Mouse (Mus musculus) embryonic facial prominence, embryonic 11.5 days (tissue): ENCODE measurements around the gene Siah1a. TPM values are rescaled to one million over a fixed set of nuclear protein-coding genes. Genes with fewer than 3 reads are reported as not detected.
A peak's percentile ranks its signal among the peaks of the same experiment; 100 is the strongest.

Source experiments
- ATAC-seq: fragments of 200-750 bp; cut with Nextera tagmentation; replicated peaks from 2 replicates; pipeline ENCODE4 v1.8.0; 2017; ENCODE audit warnings: low read depth; ENCODE audit not compliant: insufficient number of reproducible peaks, low FRiP score, low TSS enrichment
- DNase-seq: peaks from one replicate; pipeline ENCODE4 v3.0.0-alpha.2; 2015; ENCODE audit warnings: low spot score
- H3K27ac ChIP-seq: fragments of 300-500 bp; sonication (generic); replicated peaks from 2 replicates; pipeline ENCODE4 v1.5.1; 2014; ENCODE audit warnings: mild to moderate bottlenecking, low read depth, low read length, control low read depth
- H3K27me3 ChIP-seq: fragments of 300-500 bp; sonication (generic); 2 replicates; pipeline ENCODE4 v1.6.1; 2014; ENCODE audit warnings: mild to moderate bottlenecking, low read length, moderate library complexity, mixed read lengths; ENCODE audit not compliant: control insufficient read depth, insufficient read depth
- H3K36me3 ChIP-seq: fragments of 300-500 bp; sonication (generic); replicated peaks from 2 replicates; pipeline ENCODE4 v1.6.1; 2014; ENCODE audit warnings: low read depth, mild to moderate bottlenecking, low read length, moderate library complexity, mixed read lengths; ENCODE audit not compliant: control insufficient read depth, insufficient read depth
- H3K4me1 ChIP-seq: fragments of 300-500 bp; sonication (generic); 2 replicates; pipeline ENCODE4 v1.6.1; 2014; ENCODE audit warnings: low read length, mixed read lengths; ENCODE audit not compliant: control insufficient read depth, insufficient read depth
- H3K4me2 ChIP-seq: fragments of 300-500 bp; sonication (generic); 2 replicates; pipeline ENCODE4 v1.6.1; 2014; ENCODE audit warnings: low read depth, mild to moderate bottlenecking, control low read depth, low read length, moderate library complexity
- H3K4me3 ChIP-seq: fragments of 300-500 bp; sonication (generic); 2 replicates; pipeline ENCODE4 v1.5.1; 2014; ENCODE audit warnings: low read depth, low read length, control low read depth
- H3K9ac ChIP-seq: fragments of 300-500 bp; sonication (generic); replicated peaks from 2 replicates; pipeline ENCODE4 v1.6.1; 2014; ENCODE audit warnings: mild to moderate bottlenecking, control low read depth, low read length
- H3K9me3 ChIP-seq: fragments of 300-500 bp; sonication (generic); replicated peaks from 2 replicates; pipeline ENCODE4 v1.6.1; 2016; ENCODE audit warnings: mild to moderate bottlenecking, low read length, inconsistent platforms, mixed read lengths; ENCODE audit not compliant: control insufficient read depth
- WGBS: fragments of 180-500 bp; shearing (Covaris S2); extraction: QIAGEN DNeasy Blood & Tissue Kit; methylation state at CpG from one replicate; pipeline ENCODE4 v1.1.7; 2014; 5-methylcytosine and 5-hydroxymethylcytosine counted together
- polyA plus RNA-seq: library from polyadenylated mRNA; unstranded; fragments of >200 nt; fragmentation: Nextera tagmentation; extraction: Ambion mirVana; gene quantifications from 2 replicates; pipeline ENCODE4 v1.2.1, GENCODE M21; 2014

Gene Siah1a
- 74.9 and 84.7 TPM in 2 replicates for polyA plus RNA-seq

DNA sequence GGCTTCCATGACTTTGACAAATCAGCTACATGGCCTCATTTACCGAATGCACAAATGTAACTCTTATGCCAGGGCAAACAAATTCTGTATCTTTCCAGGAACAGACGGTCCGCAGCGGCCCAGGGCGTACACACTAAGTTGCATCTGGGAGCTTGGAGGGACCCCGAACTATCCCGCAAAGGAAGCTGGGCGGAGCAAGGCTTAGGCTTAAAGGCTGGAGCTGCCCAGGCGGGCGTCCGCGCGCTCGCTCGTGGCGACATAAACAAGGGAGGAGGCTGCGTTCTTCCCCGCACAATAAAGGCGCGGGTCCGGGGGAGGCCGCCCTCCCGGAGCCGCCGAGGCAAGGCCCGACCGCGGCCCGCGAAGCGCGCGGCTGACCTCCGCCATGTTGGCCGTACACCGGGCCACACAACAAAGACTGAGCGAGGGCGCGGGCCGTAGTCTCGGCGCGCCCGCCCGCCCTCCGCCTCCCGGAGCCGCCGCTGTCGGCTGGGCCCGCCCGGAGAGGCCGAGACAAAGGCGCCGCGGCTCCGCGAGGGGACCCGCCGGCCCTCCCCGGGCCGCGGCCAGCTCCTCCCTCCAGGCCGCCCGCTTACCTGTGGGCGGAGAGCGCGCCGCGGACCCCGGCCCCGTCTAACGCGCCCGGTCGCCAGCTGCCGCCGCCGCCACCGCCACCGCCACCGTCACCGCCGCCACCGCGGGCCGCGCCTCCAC is at the start of gene Siah1a, which contains the start of gene Gm10638:
TSS of gene Siah1a (minus strand) at position 714 of the 714 bp plus-strand sequence.
TSS of gene Gm10638 (plus strand) at position 479 of the 714 bp plus-strand sequence.
- H3K4me1 ChIP-seq = no peaks in the 10 kb centered on the region
- H3K9me3 ChIP-seq = no peaks in the 10 kb centered on the region
- H3K4me2 ChIP-seq = peak within 1 kb of the TSS; percentile 81
- no peaks in the 10 kb centered on the region for H3K36me3 ChIP-seq
- peak; percentile 84 for ATAC-seq
- peak within 1 kb of the TSS; percentile 94 for H3K27ac ChIP-seq
- peak within 1 kb of the TSS; percentile 69 for H3K4me3 ChIP-seq
- under 1% methylated on average over 32 of the region's 88 CpGs for WGBS
- peak within 1 kb of the TSS; percentile 99 for H3K9ac ChIP-seq
- DNase-seq = peak; percentile 70
- H3K27me3 ChIP-seq = no peaks in the 10 kb centered on the region

DNA sequence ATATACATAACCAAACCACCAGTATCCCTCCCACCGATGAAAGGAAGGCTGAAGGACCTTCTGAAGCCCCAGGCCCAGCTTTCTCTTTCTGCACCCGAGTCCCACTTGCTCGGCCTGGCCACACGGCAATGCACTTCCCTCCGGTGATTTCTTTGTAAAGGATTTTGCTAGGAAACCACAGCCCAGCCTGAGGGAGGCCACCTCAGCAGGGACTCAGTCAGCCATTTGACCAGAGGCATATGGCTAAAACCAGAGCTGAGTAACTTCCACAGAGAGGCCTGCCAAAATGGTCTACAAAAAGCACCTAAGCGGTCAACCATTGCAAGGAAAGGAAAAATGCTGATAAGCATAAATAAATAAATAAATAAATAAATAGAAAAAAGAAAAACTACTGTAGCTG is 49.0 kb upstream of the Siah1a start:
- DNase-seq (no peak), ATAC-seq (no peak)
- no peaks in the 10 kb centered on the region for H3K27me3 ChIP-seq
- no peak overlapping the region for H3K4me2 ChIP-seq
- no peak overlapping the region for H3K9ac ChIP-seq
- H3K4me3 ChIP-seq = no peak overlapping the region
- WGBS = 54% methylated on average over 6 of the region's 6 CpGs
- H3K4me1 ChIP-seq = no peaks in the 10 kb centered on the region
- H3K27ac ChIP-seq = no peak overlapping the region
- H3K36me3 ChIP-seq = no peaks in the 10 kb centered on the region
- no peaks in the 10 kb centered on the region for H3K9me3 ChIP-seq

GRCm38 (mm10) chr8:86791542-86791941 is 45.8 kb upstream of the Siah1a start:
- no peak overlapping the region for H3K4me2 ChIP-seq
- no peaks in the 10 kb centered on the region for H3K4me1 ChIP-seq
- no peak overlapping the region for H3K27ac ChIP-seq
- no peaks in the 10 kb centered on the region for H3K36me3 ChIP-seq
- DNase-seq (no peak), ATAC-seq (no peak)
- no peaks in the 10 kb centered on the region for H3K9me3 ChIP-seq
- no peak overlapping the region for H3K9ac ChIP-seq
- WGBS = 78% methylated on average over 6 of the region's 6 CpGs
- H3K4me3 ChIP-seq = no peak overlapping the region
- no peaks in the 10 kb centered on the region for H3K27me3 ChIP-seq

- H3K27me3 ChIP-seq = no peaks in the 10 kb centered on the region
- H3K4me1 ChIP-seq = no peaks in the 10 kb centered on the region
- DNase-seq (no peak), ATAC-seq (no peak)
- no peak overlapping the region for H3K9ac ChIP-seq
- no peaks in the 10 kb centered on the region for H3K9me3 ChIP-seq
- H3K36me3 ChIP-seq = no peaks in the 10 kb centered on the region
- WGBS = 94% methylated on average over 1 of the region's 1 CpGs
- no peak overlapping the region for H3K27ac ChIP-seq
- no peak overlapping the region for H3K4me2 ChIP-seq
- H3K4me3 ChIP-seq = no peak overlapping the region
These were observed 43.8 kb upstream of the Siah1a start for GRCm38 (mm10) chr8:86789576-86789975.

GRCm38 (mm10) chr8:86787891-86788420 is 42.2 kb upstream of the Siah1a start:
- Histone ChIP-seq H3K4me2 (no peak overlapping the region), H3K9ac (no peak overlapping the region), H3K4me3 (no peak overlapping the region), H3K9me3 (no peaks in the 10 kb centered on the region), H3K4me1 (no peaks in the 10 kb centered on the region), H3K27me3 (no peaks in the 10 kb centered on the region), H3K36me3 (no peaks in the 10 kb centered on the region), H3K27ac (no peak overlapping the region)
- ATAC-seq (no peak), DNase-seq (peak; percentile 11)
- WGBS = 64% methylated on average over 12 of the region's 12 CpGs

- Histone ChIP-seq H3K9ac (no peak overlapping the region), H3K27ac (no peak overlapping the region), H3K4me3 (no peak overlapping the region), H3K4me2 (no peak overlapping the region), H3K27me3 (no peaks in the 10 kb centered on the region), H3K36me3 (no peaks in the 10 kb centered on the region), H3K4me1 (no peaks in the 10 kb centered on the region), H3K9me3 (no peaks in the 10 kb centered on the region)
- ATAC-seq (no peak), DNase-seq (no peak)
- 54% methylated on average over 5 of the region's 5 CpGs for WGBS
These were observed 40.8 kb upstream of the Siah1a start for GRCm38 (mm10) chr8:86786498-86786897.

GRCm38 (mm10) chr8:86781094-86781493 is 35.4 kb upstream of the Siah1a start:
- no peak overlapping the region for H3K4me3 ChIP-seq
- H3K27ac ChIP-seq = no peak overlapping the region
- no peaks in the 10 kb centered on the region for H3K4me1 ChIP-seq
- H3K9me3 ChIP-seq = no peaks in the 10 kb centered on the region
- DNase-seq (no peak), ATAC-seq (no peak)
- no peaks in the 10 kb centered on the region for H3K27me3 ChIP-seq
- no peaks in the 10 kb centered on the region for H3K36me3 ChIP-seq
- no peak overlapping the region for H3K9ac ChIP-seq
- 94% methylated on average over 8 of the region's 8 CpGs for WGBS
- H3K4me2 ChIP-seq = no peak overlapping the region

GRCm38 (mm10) chr8:86779207-86779606 is 33.5 kb upstream of the Siah1a start:
- DNase-seq (no peak), ATAC-seq (no peak)
- Histone ChIP-seq H3K9me3 (no peaks in the 10 kb centered on the region), H3K9ac (no peak overlapping the region), H3K4me2 (no peak overlapping the region), H3K27ac (no peak overlapping the region), H3K36me3 (no peaks in the 10 kb centered on the region), H3K4me1 (no peaks in the 10 kb centered on the region), H3K4me3 (no peak overlapping the region), H3K27me3 (no peaks in the 10 kb centered on the region)
- 81% methylated on average over 8 of the region's 8 CpGs for WGBS
